Mouse (Mus musculus): ENCODE results near the gene Mmp23.
"Not testable (repeated sequence)": the region's sequence is repeated elsewhere in the genome, so short reads cannot be mapped to it uniquely, and the experiment has no call there.

Mmp23 gene

DNA sequence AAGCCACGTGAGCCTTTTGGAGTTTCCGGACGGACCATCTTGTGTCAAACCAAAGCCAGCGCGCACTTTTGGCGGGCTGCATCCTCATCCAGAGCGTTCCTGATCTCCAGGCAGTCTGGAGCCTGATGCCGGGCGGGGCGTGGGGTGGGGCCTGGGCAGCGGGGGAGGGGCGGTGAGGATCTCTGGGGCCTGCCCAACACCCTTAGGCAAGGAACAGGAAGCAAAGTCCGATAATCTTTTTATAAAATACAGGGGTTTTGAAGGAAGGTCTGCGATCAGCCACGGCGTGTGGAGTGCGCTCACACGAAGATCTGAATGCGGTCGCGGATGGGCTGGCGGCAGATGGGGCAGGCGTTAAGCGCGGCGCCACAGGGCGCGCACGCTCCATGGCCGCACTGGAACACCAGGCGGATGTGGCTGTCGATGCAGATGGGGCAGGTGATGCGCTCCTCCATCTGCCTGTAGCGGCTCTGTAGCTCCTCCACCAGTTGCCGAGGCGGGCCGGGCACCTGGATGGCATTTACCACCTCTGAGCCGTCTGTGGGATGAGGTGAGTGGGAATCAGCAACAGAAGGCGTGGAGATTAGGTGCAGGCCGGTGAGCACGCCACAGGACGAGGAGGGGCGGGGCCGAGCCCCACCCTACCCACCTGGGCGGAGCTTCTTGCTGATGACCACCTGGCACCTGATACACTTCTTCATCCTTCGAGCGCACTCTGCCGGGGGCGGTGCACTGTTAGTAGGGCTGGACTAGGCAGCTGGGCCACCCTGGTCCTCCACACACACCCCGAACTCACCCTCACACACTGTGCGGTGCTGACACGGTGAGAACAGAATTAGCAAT, 1.5 kb upstream of the Mmp23 start:
- DNase-seq: peak; percentile 80 to 86

DNA sequence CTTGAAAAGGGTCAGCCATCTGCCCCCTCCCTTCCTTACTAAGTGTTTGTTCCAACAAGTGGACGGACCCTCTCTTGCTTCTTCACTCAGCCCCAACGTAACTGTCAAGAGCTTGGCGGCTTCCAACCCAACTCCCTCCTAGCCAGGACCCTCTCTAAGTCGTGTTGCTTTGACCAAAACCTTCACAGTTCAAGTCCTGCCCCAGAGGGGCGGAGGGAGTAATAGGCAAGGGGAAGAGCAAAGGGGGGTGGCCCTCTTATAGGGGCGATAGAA, 935 bp upstream of the Mmp23 start:
- no peak for DNase-seq

DNA sequence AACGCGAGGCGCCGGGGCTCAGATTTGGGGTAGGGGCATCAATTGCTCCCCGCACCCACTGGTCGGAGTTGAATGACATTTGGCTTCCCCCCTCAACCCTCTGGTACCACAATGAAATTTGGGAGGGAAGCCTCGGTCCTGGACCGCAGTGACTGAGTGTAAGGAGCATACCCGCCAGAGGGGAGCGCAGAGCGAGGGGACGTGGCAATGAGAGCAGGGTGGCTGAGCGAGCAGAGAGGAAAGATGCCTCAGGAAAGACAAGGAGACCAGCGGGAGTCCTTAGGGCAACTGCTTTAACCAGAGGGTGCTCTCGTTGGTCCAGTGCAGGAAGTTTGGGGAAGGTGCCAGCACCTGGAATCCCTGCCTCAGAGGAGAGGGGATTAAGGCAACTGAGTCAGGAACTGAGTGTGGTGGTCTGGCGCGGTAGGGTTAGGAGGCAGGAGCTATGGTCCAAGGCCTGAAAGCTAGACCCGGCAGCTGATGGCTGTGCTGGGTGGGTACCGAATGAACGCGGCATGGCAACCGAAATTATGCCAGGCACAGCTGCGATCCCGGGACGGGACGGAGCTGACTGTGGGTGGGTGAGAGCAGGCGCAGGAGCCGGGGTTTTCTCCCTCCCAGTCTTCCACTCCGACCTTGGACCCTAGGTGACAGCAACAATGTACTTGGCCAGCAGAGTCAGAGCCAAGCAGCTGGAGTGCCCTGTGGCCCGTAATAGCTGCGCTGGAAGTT, 433 bp upstream of the Mmp23 start:
- DNase-seq: peak; percentile 66 to 75

DNA sequence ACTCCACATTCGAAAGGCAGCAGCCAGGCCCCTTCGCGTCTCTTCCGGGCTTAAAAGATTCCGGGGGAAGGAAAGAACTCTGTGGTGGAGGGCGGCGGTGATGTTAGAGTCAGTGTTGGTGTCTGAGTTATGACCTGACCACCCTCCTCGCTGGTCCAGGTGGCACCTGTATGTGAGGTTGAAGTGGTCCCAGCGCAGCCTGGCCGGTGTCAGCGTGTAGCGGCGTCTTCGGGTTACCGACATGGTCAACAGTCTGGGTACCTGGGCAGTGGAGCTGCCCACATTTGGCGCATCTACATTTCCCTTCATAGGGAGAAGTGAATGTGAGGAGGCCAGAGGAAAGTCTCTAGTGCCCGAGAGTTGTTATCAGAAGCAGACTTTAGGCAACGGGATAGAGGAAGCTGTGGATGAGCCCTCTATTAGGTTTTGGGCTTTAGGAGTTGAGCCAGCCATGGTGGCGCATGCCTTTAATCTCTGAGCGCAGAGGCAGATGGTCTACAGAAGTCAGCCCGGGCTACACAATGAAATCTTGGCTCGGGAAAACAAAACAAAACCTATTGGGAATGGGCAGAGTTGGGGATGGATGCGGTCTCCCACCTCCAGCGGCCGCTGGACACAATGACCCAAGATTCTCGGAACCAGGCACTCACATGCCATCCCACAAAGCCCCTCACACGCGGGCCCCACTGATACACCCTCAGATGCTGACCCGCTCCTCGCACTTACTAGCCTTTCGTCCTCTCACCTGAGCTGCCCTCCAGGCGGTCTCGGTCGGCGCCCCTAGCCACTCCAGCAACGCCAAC, 700 bp downstream of the Mmp23 start:
- peak in 1 of 2 experiments; percentile 28 for DNase-seq

DNA sequence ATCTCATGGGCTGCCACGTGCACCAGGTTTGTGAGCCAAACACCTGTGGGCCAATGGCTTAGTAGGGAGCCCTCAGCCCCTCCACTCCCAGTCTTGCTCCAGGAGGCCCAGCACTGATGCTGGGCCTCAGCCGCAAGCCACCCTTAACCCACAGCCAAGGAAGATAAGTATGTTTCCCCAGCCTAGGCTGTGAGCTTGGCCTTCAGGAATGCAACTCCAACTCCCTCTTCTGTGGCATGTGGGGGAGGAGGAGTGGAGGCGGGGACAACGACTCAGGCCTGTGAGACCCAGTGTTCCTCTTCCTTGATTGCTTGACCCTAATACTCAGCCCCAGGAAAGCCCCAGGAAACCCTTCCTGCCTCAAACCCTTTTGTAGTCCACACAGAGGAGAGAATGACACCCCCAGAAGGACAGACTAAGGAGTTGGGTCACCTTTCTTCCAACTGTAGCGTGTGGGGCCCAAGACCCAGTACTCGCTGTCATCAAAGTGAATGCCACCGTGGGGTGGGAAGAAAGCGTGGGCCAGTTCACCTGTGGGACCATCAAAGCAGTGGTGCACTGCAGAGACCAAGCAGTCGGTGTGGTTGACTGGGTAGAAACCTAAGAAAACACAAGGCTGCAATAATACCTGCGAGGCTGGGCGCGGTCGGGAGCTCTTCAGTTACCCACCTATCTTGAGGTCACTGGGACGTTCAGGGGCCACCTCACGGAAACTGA, 1.5 kb downstream of the Mmp23 start:
- DNase-seq: peak; percentile 72 to 87

DNA sequence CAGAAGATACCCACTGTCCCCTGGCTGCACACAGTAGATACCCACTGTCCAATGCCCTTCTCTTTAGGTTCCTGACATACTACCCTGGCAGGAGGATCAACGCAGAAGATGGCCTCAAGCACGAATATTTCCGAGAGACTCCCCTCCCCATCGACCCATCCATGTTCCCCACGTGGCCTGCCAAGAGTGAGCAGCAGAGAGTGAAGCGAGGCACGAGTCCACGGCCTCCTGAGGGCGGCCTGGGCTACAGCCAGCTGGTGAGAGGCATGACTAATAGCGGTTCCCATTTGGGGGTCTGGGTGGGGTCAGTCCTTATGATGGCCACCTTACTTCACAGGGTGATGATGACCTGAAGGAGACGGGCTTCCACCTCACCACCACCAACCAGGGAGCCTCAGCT, 3.8 kb downstream of the Mmp23 start:
- DNase-seq: no peak

DNA sequence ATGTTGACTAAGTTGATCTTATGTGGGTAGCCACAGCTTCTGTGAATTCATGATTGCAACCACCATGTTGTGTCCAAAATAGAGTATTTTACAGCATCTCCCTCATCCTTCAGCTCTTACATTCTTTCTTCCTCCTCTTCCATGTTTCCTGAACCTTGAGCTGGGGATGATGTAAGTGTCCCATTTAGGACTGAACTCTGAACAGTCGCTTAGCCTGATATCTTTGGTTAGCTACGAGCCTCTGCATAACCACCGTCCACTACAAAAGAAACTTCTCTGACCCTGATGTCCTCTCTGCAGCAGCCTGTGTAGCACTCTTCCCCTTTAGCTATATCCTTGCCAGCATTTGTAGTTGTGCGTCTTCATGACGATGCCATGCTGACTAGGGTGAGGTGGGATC, 7.5 kb downstream of the Mmp23 start:
- no peak for DNase-seq

DNA sequence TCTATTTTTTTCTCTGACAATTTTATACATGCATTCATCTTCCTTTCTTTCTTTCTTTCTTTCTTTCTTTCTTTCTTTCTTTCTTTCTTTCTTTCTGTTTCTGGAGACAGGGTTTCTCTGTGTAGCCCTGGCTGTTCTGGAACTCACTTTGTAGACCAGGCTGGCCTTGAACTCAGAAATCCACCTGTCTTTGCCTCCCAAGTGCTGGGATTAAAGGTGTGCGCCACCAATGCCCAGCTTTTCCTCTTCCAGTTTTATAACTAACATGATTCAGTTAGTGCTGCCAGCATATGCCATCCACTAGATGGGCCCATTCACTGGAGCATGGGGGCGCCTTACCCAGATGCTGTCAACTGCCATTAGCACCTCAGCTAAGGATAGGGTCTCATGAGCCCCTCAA, 7.9 kb downstream of the Mmp23 start, which contains the start of gene Gm10563:
TSS of gene Gm10563 (minus strand) at position 101 of the 400 bp plus-strand sequence.
- not testable (repeated sequence) for DNase-seq

DNA sequence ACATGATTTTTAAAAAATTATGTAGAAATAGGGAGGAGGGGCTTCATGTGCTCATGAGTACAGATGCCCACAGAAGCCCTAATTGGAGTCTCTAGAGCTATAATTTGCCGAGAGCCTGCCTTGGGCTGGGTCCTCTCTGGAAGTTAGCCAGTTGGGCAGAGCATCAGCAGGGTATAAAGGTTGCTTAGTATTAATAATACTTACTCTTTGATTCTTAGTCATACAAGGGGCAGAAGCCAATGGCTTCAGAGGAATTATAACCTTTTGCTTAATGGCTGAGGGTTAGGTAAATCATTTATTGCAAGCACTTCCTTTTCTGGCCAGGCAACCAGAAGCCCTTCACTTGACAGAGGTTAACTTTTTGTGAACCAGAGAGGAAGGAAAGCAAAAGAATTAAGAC, 9.7 kb downstream of the Mmp23 start:
- no peak for DNase-seq

DNA sequence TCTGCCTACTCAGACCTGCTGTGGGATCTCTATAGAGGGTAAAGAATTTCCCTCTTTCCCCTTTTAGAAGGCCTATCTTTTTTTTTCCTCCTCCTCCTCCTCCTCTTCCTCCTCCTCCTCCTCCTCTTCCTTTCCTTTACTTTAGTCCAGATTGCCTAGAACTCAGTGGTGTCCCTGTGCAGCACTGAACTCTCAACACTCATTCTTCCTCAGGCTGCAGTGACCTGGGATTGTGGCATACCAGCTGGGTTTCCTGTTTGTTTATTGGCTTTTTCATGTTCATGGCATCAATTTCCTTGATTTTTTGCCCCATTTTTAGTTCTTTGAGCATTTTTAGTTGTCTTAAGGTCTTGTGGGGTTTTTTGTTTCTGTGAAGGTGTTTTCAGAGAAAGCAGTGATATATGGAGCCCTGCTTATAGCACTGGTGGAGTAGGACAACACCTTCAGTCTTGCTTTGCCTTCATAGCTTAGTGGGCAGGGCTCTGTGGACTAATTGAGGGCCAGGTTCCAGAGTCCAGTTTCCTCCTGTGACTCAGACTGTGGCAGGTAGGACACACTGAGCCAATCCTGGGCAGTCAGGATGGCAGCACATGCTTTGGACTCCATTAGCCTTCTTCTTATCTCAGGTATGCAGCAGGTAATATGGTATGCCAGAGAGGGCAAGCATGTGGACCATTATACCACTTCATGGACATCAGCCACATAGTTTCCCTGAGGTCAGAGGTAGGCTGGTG, 17.3 kb downstream of the Mmp23 start:
- no peak for DNase-seq

DNA sequence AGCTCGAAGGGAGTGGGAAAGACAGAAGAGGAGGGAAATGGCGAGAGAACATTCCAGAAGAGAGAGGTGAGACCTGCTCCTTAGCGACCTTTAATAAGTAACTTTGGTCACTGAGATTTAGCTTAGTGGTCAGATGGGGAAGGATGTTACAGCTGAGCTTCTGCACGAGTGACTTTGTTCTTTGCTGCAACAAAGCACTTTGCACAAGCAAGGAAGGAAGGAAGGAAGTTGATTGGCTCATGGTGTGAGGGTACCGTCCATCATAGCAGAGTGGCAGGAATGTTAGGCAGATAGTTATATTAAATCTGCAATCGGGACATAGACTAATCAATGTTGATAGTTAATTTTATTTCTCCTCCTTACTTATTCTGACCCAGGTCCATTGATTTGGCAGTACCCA, 22.9 kb downstream of the Mmp23 start:
- DNase-seq: no peak

DNA sequence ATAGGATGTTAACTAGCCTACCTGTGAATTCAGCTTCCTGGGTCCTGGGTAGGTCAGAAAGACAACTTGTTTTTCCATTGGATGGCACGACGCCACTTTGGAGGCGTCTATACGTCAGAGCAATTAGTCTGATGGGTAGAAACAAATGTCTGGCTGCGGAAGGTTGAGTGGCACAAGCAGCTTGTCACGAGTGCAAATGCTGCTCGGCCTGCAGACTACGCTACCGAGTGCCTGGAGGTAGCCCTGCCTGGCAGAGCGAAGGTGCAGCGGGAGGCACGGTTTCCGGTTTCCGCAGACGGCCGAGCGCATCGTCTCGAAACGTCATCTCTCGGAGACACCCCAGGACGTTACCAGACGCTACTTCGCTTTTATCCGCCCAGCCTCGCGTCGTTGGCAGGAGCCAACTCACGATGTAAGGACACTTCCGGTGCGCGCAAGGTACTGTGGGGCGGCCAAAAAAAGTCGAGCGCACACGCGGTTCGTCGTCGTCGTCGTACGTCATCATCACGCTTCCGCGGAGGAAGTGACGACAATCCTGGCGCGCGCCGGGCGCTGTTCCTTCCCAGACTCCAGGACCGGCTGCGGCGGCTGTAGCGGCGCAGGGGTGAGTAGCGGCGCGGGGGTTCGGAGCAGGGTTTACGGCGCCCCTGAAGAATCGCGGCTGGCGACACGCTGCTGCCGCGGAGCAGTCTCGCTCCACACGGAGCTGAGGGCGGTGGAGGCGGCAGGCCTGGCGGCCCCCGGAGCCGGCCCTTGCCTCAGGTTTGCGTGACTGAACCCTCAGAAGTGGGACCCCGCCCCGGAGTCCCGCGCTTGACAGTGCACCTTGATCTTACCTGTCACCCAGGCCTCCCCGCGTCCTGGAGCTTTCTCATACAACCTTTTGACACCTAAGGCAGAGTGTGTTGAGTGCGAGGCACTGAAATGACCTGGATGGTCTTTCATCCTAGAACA, 28.6 kb downstream of the Mmp23 start, which contains the start of gene Cdk11b:
TSS of gene Cdk11b (plus strand) at position 517 of the 954 bp plus-strand sequence.
- DNase-seq: peak; percentile 96 to 98

DNA sequence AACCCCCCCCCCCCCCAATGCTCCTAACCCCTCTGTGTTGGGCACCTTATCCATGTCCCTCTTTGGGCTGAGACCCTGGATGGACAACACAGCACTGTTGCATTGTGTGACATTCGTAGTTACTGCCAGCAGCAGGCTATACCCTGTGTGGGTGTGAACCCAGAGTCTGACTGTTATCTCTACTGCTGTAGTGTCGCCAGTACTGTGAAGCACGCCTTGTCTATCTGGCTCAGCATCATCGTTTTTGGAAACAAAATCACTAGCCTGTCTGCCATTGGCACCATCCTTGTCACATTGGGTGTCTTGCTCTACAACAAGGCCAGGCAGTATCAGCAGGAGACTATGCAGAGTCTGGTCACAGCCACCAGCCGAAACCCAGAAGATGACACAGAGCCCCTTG, 34.9 kb downstream of the Mmp23 start:
- no peak for DNase-seq

DNA sequence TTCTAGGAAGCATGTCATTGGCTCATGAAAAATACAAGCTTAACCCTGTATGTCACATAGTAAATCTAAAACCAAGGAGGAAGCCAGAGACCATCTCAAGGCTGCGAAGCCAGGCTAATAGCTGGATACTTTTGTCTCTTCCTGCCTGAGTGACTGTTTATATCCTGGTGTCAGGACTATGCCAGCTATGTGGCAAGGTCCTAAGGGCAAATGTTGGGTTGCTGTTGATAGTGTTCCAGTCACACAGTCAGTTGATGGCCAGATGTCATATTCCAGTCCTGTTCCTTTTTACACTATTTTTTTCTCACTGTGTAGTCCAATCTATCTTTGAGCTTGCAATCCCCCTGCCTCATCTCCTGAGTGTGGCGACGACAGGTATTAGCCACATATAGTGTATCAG, 39.9 kb downstream of the Mmp23 start:
- DNase-seq: no peak

DNA sequence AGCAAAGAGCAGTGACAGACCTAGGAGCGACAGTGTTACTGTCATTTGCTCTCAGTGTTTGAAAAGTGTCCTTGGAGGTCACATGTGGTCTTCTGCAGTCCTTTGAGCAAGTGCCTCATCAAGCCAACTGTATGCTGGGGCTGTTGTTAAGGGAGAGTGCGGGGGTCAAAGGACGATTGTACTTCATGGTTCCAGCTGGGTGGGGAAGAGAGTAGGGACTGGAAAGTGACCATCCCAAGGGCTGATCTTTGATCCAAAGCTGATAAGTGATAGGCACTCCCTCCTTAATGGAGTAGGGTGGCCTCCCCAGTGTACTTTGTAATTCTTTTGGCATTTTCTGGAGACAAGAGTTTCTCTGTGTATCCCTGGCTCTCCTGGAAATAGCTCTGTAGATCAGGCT, 41.3 kb downstream of the Mmp23 start:
- no peak for DNase-seq

DNA sequence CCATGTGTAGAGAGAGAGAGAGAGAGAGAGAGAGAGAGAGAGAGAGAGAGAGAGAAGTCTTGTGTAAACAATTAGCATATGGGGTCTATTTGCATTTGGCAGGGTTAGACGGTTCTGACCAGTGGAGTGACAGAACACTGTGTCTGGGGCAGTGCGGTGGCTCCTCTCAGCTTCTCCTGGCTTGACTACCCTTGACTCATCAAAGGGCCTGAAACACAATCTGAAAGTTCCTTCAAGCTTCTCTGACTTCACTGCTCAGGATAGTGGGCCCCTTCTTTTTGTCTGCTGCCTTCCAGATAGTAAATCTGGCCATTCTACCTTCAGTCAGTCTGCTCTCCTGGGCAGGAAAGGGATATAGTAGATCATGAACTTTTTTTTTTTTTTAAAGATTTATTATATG, 46.4 kb downstream of the Mmp23 start:
- no peak for DNase-seq

DNA sequence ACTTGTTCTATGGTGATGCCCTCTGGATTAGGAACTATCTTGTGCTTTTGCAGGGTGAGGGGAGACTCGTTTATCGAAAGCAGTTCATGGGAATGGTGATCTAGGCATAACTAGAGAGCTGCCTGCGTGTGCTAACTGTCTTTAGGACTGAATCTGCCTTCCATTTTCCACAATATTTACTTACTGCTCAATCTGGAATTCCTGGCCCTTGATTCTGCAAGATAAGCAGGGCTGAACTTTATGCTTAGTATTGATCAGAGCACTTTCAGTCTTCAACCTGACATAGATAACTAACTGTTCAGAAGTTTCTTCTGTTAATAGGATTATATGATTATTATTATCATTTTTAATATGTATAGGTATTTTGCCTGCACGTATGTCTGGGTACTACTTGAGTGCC, 48.1 kb downstream of the Mmp23 start:
- no peak for DNase-seq

DNA sequence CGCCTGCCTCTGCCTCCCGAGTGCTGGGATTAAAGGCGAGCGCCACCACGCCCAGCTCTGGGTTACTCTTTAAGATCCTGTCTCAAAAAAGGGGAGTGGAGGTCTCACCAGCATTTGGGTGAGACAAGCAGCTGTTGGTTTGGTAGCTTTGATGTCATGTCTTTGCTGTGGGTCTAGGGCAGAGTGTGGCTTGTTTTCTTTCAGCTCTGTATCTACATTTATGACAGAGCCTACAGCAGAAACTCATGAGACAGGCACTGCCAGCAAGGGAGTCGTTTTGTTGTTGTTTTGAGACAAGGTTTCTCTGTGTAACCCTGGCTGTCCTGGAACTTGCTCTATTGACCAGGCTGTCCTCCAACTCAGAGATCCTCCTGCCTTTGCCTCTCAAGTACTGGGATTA, 49.4 kb downstream of the Mmp23 start:
- no peak for DNase-seq

DNA sequence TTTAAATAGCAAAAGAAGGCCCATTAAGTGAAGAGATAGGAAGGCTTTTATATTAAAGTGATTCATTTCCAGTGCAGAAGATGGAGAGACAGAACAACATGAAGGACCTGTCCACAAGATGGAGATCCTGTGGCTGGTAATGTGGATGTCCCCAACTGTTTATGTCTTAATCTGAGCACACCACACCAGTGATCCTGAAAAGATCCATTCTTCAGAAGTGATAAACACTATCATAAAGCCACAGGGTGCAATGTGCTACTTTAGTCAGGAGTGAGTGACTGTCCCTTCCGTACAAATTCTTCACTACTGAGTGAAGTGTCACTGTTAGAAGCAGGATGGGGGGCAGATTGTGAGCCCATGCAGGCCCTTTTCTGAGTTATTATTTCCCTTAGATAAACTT, 50.4 kb downstream of the Mmp23 start:
- no peak for DNase-seq

DNA sequence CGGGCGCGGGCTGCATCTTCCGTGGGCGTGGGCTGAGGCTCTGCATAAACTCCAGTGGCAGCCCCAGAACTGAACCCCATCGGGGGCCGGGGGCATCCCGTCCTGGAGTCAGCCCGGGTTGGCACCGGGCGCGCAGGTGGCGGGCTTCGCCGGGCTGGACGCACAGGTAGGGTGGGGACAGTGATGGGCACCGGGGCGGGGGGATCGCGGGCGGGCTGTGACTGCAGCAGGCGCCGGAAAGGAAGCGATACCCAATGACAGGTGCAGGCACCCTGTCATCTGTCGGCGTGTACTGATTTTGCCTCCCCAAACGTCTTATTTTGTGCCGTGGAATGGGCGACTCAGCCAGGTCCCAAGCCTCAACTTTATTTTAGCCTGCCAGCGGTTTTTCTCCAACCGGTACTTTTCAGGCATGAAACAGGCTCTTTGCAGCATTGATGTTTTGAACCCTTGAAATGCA, 51.2 kb downstream of the Mmp23 start:
- DNase-seq: no peak
